In genomic region chrX:9243381-9243864, GRCm38 (mm10) we compare ENCODE assay signal across 11 mouse cellular contexts. TPM values are rescaled to one million over a fixed set of nuclear protein-coding genes. Genes with fewer than 3 reads are reported as not detected.
DNase-seq lines count a peak whose midpoint lies in the region; ATAC-seq and TF ChIP-seq lines count a peak whose summit lies in the region.
"Had no signal": no experiment of that assay in that cellular context is flagged by ENCODE, and none has a peak within 500 bp of the region (broad histone marks: within the 10 kb centered on the region; RNA-seq: fewer than 3 reads in every experiment).

No protein-coding gene starts in this region.

- ATAC-seq in midbrain, postnatal 0 days (ENCODE audit: low FRiP score) = no peak

- H3K9me3 ChIP-seq in midbrain, postnatal 0 days (ENCODE audit: low read length) = no peaks in the 10 kb centered on the region

- H3K4me1 ChIP-seq in midbrain, postnatal 0 days (ENCODE audit: insufficient read depth, low read length) = no peaks in the 10 kb centered on the region

- no peaks in the 10 kb centered on the region for H3K36me3 ChIP-seq in midbrain, postnatal 0 days (ENCODE audit: insufficient read depth, low read length)

- TF ChIP-seq CTCF in midbrain, postnatal 0 days (IDR thresholded peaks at IDR 0.05) = no peak

- intact Hi-C loops in gastrocnemius, postnatal 14 days (cut with DNase I; ENCODE audit: low total_unique reads) = no loop called here

- no peaks in the 10 kb centered on the region for H3K27me3 ChIP-seq in midbrain, postnatal 0 days (ENCODE audit: insufficient read depth, low read length)

- peak; percentile 2 for DNase-seq in gastrocnemius, postnatal 10 days
- DNase-seq in gastrocnemius, postnatal 14 days = no peak
- peak; percentile 50 to 53 for DNase-seq in right cerebral cortex, postnatal 10 days (ENCODE audit: low spot score in 2 of 2)
- no peak for DNase-seq in right cerebral cortex, adult 18-20 months
- peak; percentile 5 for DNase-seq in induced T-regulatory cell, adult 2 months (ENCODE audit: low read depth)
- peak; percentile 13 for DNase-seq in midbrain, postnatal 0 days (ENCODE audit: low spot score)
- no peak for DNase-seq in layer of hippocampus, adult 11-12 months (ENCODE audit: low spot score)
- DNase-seq in embryo, embryonic 10.5 days (ENCODE audit: low spot score) = no peak

- no peak overlapping the region for H3K9ac ChIP-seq in midbrain, postnatal 0 days (replicated peaks; ENCODE audit: low read length, poor library complexity, severe bottlenecking)

- H3K4me3 ChIP-seq in midbrain, postnatal 0 days (ENCODE audit: low read depth, low read length) = no peak overlapping the region

- H3K27ac ChIP-seq in midbrain, postnatal 0 days (ENCODE audit: low read depth, low read length) = no peak overlapping the region
- H3K27ac ChIP-seq: macrophage had no signal

- 47% methylated on average over 8 of the region's 8 CpGs for WGBS in midbrain, postnatal 0 days

- H3K4me2 ChIP-seq in midbrain, postnatal 0 days (ENCODE audit: low read depth, low read length, poor library complexity, severe bottlenecking) = no peak overlapping the region

RNA-seq across cellular contexts. Expression of gene Gm14862, which starts 13.3 kb away (rescaled TPM):
- total RNA-seq in gastrocnemius, postnatal 10 days (2021) = not detected
- not detected for total RNA-seq in gastrocnemius, postnatal 14 days (2021)
- not detected in 2 replicates for total RNA-seq in midbrain, postnatal 0 days (2014; rRNA removed)
- not detected in 2 replicates for polyA plus RNA-seq in midbrain, postnatal 0 days (2015; fragmentation: Nextera tagmentation; extraction: Ambion mirVana)
- polyA plus RNA-seq: frontal cortex, adult 2 months; macrophage; small intestine, adult 2 months had no signal

RNA-seq across cellular contexts. Expression of gene Xk, which starts 29.1 kb away (rescaled TPM):
- 1 to 10 TPM; 3.1 to 3.4 TPM for total RNA-seq in gastrocnemius, postnatal 10 days (2021)
- total RNA-seq in gastrocnemius, postnatal 14 days (2021) = 1 to 10 TPM; 2.6 to 3.8 TPM
- total RNA-seq in midbrain, postnatal 0 days (2014; rRNA removed) = 7.2 and 9.6 TPM in 2 replicates
- 3.8 and 4.6 TPM in 2 replicates for polyA plus RNA-seq in midbrain, postnatal 0 days (2015; fragmentation: Nextera tagmentation; extraction: Ambion mirVana)

RNA-seq across cellular contexts. Expression of gene H2al1m, which starts 40.1 kb away (rescaled TPM):
- total RNA-seq in gastrocnemius, postnatal 10 days (2021) = not detected
- total RNA-seq in gastrocnemius, postnatal 14 days (2021) = under 1 TPM in 1 of 2 experiments, not detected in 1; 0.47 TPM
- total RNA-seq in midbrain, postnatal 0 days (2014; rRNA removed) = not detected in 2 replicates
- not detected in 2 replicates for polyA plus RNA-seq in midbrain, postnatal 0 days (2015; fragmentation: Nextera tagmentation; extraction: Ambion mirVana)
- polyA plus RNA-seq: macrophage had no signal

RNA-seq across cellular contexts. Expression of gene Lancl3, which starts 43.7 kb away (rescaled TPM):
- under 1 TPM; 0.11 to 0.26 TPM for total RNA-seq in gastrocnemius, postnatal 10 days (2021)
- under 1 TPM; 0.18 to 0.60 TPM for total RNA-seq in gastrocnemius, postnatal 14 days (2021)
- 8.6 and 10.9 TPM in 2 replicates for total RNA-seq in midbrain, postnatal 0 days (2014; rRNA removed)
- polyA plus RNA-seq in midbrain, postnatal 0 days (2015; fragmentation: Nextera tagmentation; extraction: Ambion mirVana) = 2.6 and 3.0 TPM in 2 replicates
- polyA plus RNA-seq: macrophage had no signal

Comparison
In these comparisons a context has a peak if more than half of its experiments do, and no peak if none do; other contexts are left out.
1. DNase-seq: peak in gastrocnemius, postnatal 10 days (single experiment), right cerebral cortex, postnatal 10 days (2 of 2), induced T-regulatory cell, adult 2 months (single experiment) and midbrain, postnatal 0 days (single experiment); none in gastrocnemius, postnatal 14 days (single experiment), right cerebral cortex, adult 18-20 months (single experiment), layer of hippocampus, adult 11-12 months (single experiment) and embryo, embryonic 10.5 days (single experiment).